Mouse (Mus musculus): ENCODE data around the gene Naxe. TPM values are rescaled to one million over a fixed set of nuclear protein-coding genes. Genes with fewer than 3 reads are reported as not detected.

Gene Naxe
- polyA plus RNA-seq (2015; fragmentation: Nextera tagmentation; extraction: Ambion mirVana) = 208 and 210 TPM in 2 replicates

GRCm38 (mm10) chr3:88057902-88058696, at the start of gene Naxe:
Gene Naxe, minus strand, starts transcription at chr3:88058495.
- peak within 1 kb of the TSS; percentile 90 for H3K4me3 ChIP-seq
- peak within 1 kb of the TSS; percentile 72; the same call in 1 of the 2 replicates for H3K27ac ChIP-seq
- H3K9ac ChIP-seq = peak within 1 kb of the TSS; percentile 91
- peak within 1 kb of the TSS; percentile 89 for H3K4me2 ChIP-seq
- no peaks in the 10 kb centered on the region for H3K27me3 ChIP-seq
- peaks cover 11% of the 10 kb centered on the region for H3K4me1 ChIP-seq
- no peaks in the 10 kb centered on the region for H3K9me3 ChIP-seq
- peaks cover 39% of the 10 kb centered on the region for H3K36me3 ChIP-seq
- ATAC-seq (ENCODE audit: insufficient number of reproducible peaks, insufficient read depth, low FRiP score, low TSS enrichment, low read depth) = peak; percentile 87
- WGBS = under 1% methylated on average over 60 of the region's 60 CpGs

DNA sequence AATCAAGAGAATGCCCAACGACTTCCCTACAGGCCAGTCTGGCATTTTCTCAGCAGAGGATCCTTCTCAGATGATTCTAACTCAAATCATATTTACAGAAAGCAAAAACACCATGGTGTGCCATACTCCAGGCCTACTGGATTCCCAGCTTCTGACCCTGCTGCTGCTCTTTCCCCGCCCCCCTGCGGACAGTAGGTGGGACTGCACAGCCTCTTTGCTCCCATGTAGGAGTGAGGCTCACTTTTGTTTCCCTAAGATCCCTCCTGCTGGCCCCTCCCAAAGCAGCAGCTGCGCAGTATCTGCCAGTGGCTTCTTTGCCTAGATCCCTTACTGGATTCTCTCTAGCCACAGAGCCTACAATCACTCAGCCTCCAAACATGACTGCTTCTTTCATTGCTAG, 47.8 kb upstream of the Naxe start:
- no peak for ATAC-seq (ENCODE audit: insufficient number of reproducible peaks, insufficient read depth, low FRiP score, low TSS enrichment, low read depth)
- Histone ChIP-seq H3K27me3 (no peaks in the 10 kb centered on the region), H3K27ac (no peak overlapping the region), H3K4me3 (no peak overlapping the region), H3K4me2 (no peak overlapping the region), H3K9me3 (no peaks in the 10 kb centered on the region), H3K4me1 (no peaks in the 10 kb centered on the region), H3K36me3 (peaks cover 96% of the 10 kb centered on the region), H3K9ac (no peak overlapping the region)
- WGBS = 87% methylated on average over 4 of the region's 4 CpGs

GRCm38 (mm10) chr3:88102611-88103010, 44.3 kb upstream of the Naxe start:
- Histone ChIP-seq H3K4me1 (no peaks in the 10 kb centered on the region), H3K4me3 (no peak overlapping the region), H3K4me2 (no peak overlapping the region), H3K36me3 (peaks cover 93% of the 10 kb centered on the region), H3K27me3 (no peaks in the 10 kb centered on the region), H3K27ac (0 out of 2 replicates have a peak overlapping the region, but pooled peaks have one; percentile 28), H3K9ac (0 out of 2 replicates have a peak overlapping the region, but pooled peaks have one; percentile 36), H3K9me3 (no peaks in the 10 kb centered on the region)
- WGBS = 79% methylated on average over 6 of the region's 6 CpGs
- no peak for ATAC-seq (ENCODE audit: insufficient number of reproducible peaks, insufficient read depth, low FRiP score, low TSS enrichment, low read depth)

GRCm38 (mm10) chr3:88102196-88102595, 43.9 kb upstream of the Naxe start:
- 89% methylated on average over 6 of the region's 6 CpGs for WGBS
- Histone ChIP-seq H3K4me1 (no peaks in the 10 kb centered on the region), H3K4me3 (no peak overlapping the region), H3K27ac (0 out of 2 replicates have a peak overlapping the region, but pooled peaks have one; percentile 28), H3K27me3 (no peaks in the 10 kb centered on the region), H3K36me3 (peaks cover 93% of the 10 kb centered on the region), H3K4me2 (no peak overlapping the region), H3K9ac (0 out of 2 replicates have a peak overlapping the region, but pooled peaks have one; percentile 21), H3K9me3 (no peaks in the 10 kb centered on the region)
- ATAC-seq (ENCODE audit: insufficient number of reproducible peaks, insufficient read depth, low FRiP score, low TSS enrichment, low read depth) = no peak

GRCm38 (mm10) chr3:88101736-88102135, 43.4 kb upstream of the Naxe start:
- peaks cover 94% of the 10 kb centered on the region for H3K36me3 ChIP-seq
- no peaks in the 10 kb centered on the region for H3K9me3 ChIP-seq
- no peak overlapping the region for H3K9ac ChIP-seq
- H3K4me1 ChIP-seq = no peaks in the 10 kb centered on the region
- WGBS = 89% methylated on average over 7 of the region's 7 CpGs
- no peak overlapping the region for H3K4me2 ChIP-seq
- ATAC-seq (ENCODE audit: insufficient number of reproducible peaks, insufficient read depth, low FRiP score, low TSS enrichment, low read depth) = no peak
- H3K4me3 ChIP-seq = no peak overlapping the region
- H3K27me3 ChIP-seq = no peaks in the 10 kb centered on the region
- no peak overlapping the region for H3K27ac ChIP-seq

- Histone ChIP-seq H3K4me3 (no peak overlapping the region), H3K4me1 (no peaks in the 10 kb centered on the region), H3K4me2 (no peak overlapping the region), H3K9me3 (no peaks in the 10 kb centered on the region), H3K27ac (no peak overlapping the region; the same call in 1 of the 2 replicates), H3K36me3 (peaks cover 89% of the 10 kb centered on the region), H3K9ac (no peak overlapping the region), H3K27me3 (no peaks in the 10 kb centered on the region)
- 81% methylated on average over 3 of the region's 3 CpGs for WGBS
- no peak for ATAC-seq (ENCODE audit: insufficient number of reproducible peaks, insufficient read depth, low FRiP score, low TSS enrichment, low read depth)
Measured at GRCm38 (mm10) chr3:88100251-88100650, 42.0 kb upstream of the Naxe start.

- no peaks in the 10 kb centered on the region for H3K4me1 ChIP-seq
- peaks cover 88% of the 10 kb centered on the region for H3K36me3 ChIP-seq
- H3K27ac ChIP-seq = no peak overlapping the region
- no peaks in the 10 kb centered on the region for H3K27me3 ChIP-seq
- no peaks in the 10 kb centered on the region for H3K9me3 ChIP-seq
- no peak overlapping the region for H3K4me2 ChIP-seq
- H3K4me3 ChIP-seq = no peak overlapping the region
- ATAC-seq (ENCODE audit: insufficient number of reproducible peaks, insufficient read depth, low FRiP score, low TSS enrichment, low read depth) = no peak
- H3K9ac ChIP-seq = no peak overlapping the region
- 85% methylated on average over 6 of the region's 6 CpGs for WGBS
Measured at GRCm38 (mm10) chr3:88097666-88098065, 39.4 kb upstream of the Naxe start.

DNA sequence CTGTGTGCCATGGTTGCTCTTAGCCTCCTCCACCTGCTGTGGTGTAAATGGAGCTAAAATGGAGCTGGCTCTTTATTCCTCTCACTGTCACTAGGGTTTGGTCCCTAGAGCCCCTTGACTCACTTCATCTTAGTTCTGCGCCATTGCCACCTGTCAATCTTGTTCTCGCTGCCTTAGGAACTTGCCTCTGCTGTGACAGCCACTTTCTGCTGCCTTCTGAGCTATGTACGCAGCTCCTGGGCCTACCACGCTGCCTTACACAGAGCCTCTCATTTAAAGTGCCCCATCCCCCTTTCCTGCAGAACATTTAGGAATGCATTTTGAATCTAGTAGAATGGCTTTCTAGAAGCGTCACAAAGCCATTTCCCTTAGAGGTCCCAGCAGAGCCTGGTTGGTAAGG, 35.8 kb upstream of the Naxe start:
- no peak overlapping the region for H3K27ac ChIP-seq
- H3K4me3 ChIP-seq = no peak overlapping the region
- no peaks in the 10 kb centered on the region for H3K27me3 ChIP-seq
- no peak overlapping the region for H3K4me2 ChIP-seq
- no peak overlapping the region for H3K9ac ChIP-seq
- H3K4me1 ChIP-seq = no peaks in the 10 kb centered on the region
- H3K36me3 ChIP-seq = peaks cover 90% of the 10 kb centered on the region
- no peak for ATAC-seq (ENCODE audit: insufficient number of reproducible peaks, insufficient read depth, low FRiP score, low TSS enrichment, low read depth)
- WGBS = 80% methylated on average over 5 of the region's 5 CpGs
- H3K9me3 ChIP-seq = no peaks in the 10 kb centered on the region

- Histone ChIP-seq H3K27me3 (no peaks in the 10 kb centered on the region), H3K4me3 (no peak overlapping the region), H3K4me2 (no peak overlapping the region), H3K27ac (no peak overlapping the region), H3K36me3 (peaks cover 84% of the 10 kb centered on the region), H3K4me1 (no peaks in the 10 kb centered on the region), H3K9me3 (no peaks in the 10 kb centered on the region), H3K9ac (no peak overlapping the region)
- 95% methylated on average over 6 of the region's 6 CpGs for WGBS
- ATAC-seq (ENCODE audit: insufficient number of reproducible peaks, insufficient read depth, low FRiP score, low TSS enrichment, low read depth) = no peak
Measured at GRCm38 (mm10) chr3:88090616-88091015, 32.3 kb upstream of the Naxe start.

- Histone ChIP-seq H3K27ac (no peak overlapping the region), H3K4me1 (no peaks in the 10 kb centered on the region), H3K9ac (no peak overlapping the region), H3K4me2 (no peak overlapping the region), H3K27me3 (no peaks in the 10 kb centered on the region), H3K36me3 (peaks cover 82% of the 10 kb centered on the region), H3K9me3 (no peaks in the 10 kb centered on the region), H3K4me3 (no peak overlapping the region)
- no peak for ATAC-seq (ENCODE audit: insufficient number of reproducible peaks, insufficient read depth, low FRiP score, low TSS enrichment, low read depth)
- WGBS = 88% methylated on average over 7 of the region's 7 CpGs
Measured at GRCm38 (mm10) chr3:88090106-88090505, 31.8 kb upstream of the Naxe start.

DNA sequence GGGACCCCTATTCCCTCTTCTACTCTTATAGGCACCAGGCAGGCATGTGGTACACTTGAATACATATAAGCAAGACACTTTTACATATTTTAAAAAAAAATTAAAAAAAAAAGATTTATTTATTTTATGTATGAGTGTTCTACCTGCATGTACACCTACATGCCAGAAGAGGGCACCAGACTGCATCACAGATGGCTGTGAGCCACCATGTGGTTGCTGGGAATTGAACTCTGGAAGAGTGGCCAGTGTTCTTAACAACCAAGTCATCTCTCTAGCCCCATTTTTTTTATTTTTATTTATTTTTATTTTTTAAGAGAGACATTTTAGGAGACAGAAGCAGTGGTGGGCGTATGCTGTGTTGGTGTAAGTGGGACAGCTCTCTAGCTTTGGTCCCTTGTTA, 29.4 kb upstream of the Naxe start:
- Histone ChIP-seq H3K4me3 (no peak overlapping the region), H3K4me2 (no peak overlapping the region), H3K9ac (no peak overlapping the region), H3K9me3 (no peaks in the 10 kb centered on the region), H3K27me3 (no peaks in the 10 kb centered on the region), H3K27ac (no peak overlapping the region), H3K36me3 (peaks cover 62% of the 10 kb centered on the region), H3K4me1 (peaks cover 5% of the 10 kb centered on the region)
- ATAC-seq (ENCODE audit: insufficient number of reproducible peaks, insufficient read depth, low FRiP score, low TSS enrichment, low read depth) = no peak
- WGBS = 93% methylated on average over 1 of the region's 1 CpGs

GRCm38 (mm10) chr3:88085459-88085858, 27.2 kb upstream of the Naxe start:
- H3K9ac ChIP-seq = no peak overlapping the region
- H3K4me1 ChIP-seq = peaks cover 16% of the 10 kb centered on the region
- no peaks in the 10 kb centered on the region for H3K27me3 ChIP-seq
- H3K4me3 ChIP-seq = no peak overlapping the region
- H3K27ac ChIP-seq = 0 out of 2 replicates have a peak overlapping the region, but pooled peaks have one; percentile 64
- H3K36me3 ChIP-seq = peaks cover 40% of the 10 kb centered on the region
- no peak for ATAC-seq (ENCODE audit: insufficient number of reproducible peaks, insufficient read depth, low FRiP score, low TSS enrichment, low read depth)
- no peak overlapping the region for H3K4me2 ChIP-seq
- H3K9me3 ChIP-seq = no peaks in the 10 kb centered on the region
- 43% methylated on average over 3 of the region's 9 CpGs for WGBS
